In the genomic region with DNA sequence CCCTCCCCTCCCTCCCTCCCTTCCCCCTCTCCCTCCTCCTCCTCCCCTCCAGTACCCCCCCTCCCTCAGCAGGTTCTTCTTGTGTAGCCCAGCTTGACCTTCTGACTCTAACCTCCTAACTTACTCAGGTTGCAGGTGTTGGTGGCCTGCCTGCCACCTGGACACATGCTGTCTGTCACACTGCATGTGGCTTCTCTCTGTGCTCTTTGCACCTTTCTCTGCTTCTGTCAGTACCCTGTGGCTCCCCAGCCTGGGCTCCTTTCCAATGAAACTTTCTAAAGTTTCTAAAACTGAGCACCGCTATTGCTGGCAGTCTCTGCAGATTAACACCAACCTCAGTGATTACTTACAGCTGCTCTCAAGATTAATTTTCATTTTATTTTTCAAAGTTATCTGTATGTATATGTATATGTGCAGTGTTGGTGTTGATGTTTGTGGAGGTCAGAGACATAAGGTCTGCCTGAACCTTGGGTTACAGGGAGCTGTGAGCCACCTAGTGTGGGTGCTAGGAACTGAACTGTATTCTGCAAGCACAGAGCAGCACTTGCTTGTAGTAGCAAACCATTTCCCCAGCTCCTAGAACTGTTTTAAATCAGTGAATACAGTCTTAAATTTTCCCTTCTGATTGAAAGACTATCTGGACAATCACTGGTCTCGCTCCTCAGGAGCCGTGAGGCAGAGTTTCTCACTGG, we compare ENCODE assay signal across 8 mouse cellular contexts. TPM values are rescaled to one million over a fixed set of nuclear protein-coding genes. Genes with fewer than 3 reads are reported as not detected.
DNase-seq lines count a peak whose midpoint lies in the region; ATAC-seq lines count a peak whose summit lies in the region.
"Had no signal": no experiment of that assay in that cellular context is flagged by ENCODE, and none has a peak within 500 bp of the region (broad histone marks: within the 10 kb centered on the region; RNA-seq: fewer than 3 reads in every experiment).

No protein-coding gene starts in this region.

- no peak overlapping the region for H3K4me2 ChIP-seq in kidney, embryonic 15.5 days
- no peak overlapping the region for H3K4me2 ChIP-seq in lung, embryonic 16.5 days (ENCODE audit: low read depth, low read length)
- H3K4me2 ChIP-seq: liver, embryonic 15.5 days had no signal

- no peak overlapping the region for H3K27ac ChIP-seq in kidney, embryonic 15.5 days
- no peak overlapping the region for H3K27ac ChIP-seq in lung, embryonic 16.5 days (ENCODE audit: low read length)
- H3K27ac ChIP-seq: liver, embryonic 15.5 days had no signal

- H3K27me3 ChIP-seq in kidney, embryonic 15.5 days: no peaks in the 10 kb centered on the region
- no peaks in the 10 kb centered on the region for H3K27me3 ChIP-seq in lung, embryonic 16.5 days (ENCODE audit: control insufficient read depth, insufficient read depth, low read depth, low read length)
- H3K27me3 ChIP-seq: liver, embryonic 15.5 days had no signal

- no peak overlapping the region for H3K4me3 ChIP-seq in kidney, embryonic 15.5 days (replicated peaks)
- no peak overlapping the region for H3K4me3 ChIP-seq in lung, embryonic 16.5 days (ENCODE audit: low read length)
- H3K4me3 ChIP-seq: liver, embryonic 15.5 days had no signal

- no peaks in the 10 kb centered on the region for H3K9me3 ChIP-seq in kidney, embryonic 15.5 days (replicated peaks)
- H3K9me3 ChIP-seq in lung, embryonic 16.5 days (ENCODE audit: control insufficient read depth, low read length): no peaks in the 10 kb centered on the region
- H3K9me3 ChIP-seq: liver, embryonic 15.5 days had no signal

- DNase-seq in kidney, adult 11 months: peak; percentile 18
- peak; percentile 19 for DNase-seq in CD4-positive helper T cell, adult 2 months (ENCODE audit: low read depth, low spot score)
- peak; percentile 11 for DNase-seq in MN1 (ENCODE audit: low spot score)
- peak; percentile 32 for DNase-seq in forelimb bud, embryonic 11.5 days (ENCODE audit: low read depth, low spot score)
- no peak for DNase-seq in urinary bladder, adult 2 months (ENCODE audit: low spot score)

- 0 out of 2 replicates have a peak, but pooled peaks cover 5% of the 10 kb centered on the region for H3K36me3 ChIP-seq in kidney, embryonic 15.5 days
- no peaks in the 10 kb centered on the region for H3K36me3 ChIP-seq in lung, embryonic 16.5 days (ENCODE audit: control insufficient read depth, insufficient read depth, low read length)

- no peaks in the 10 kb centered on the region for H3K4me1 ChIP-seq in kidney, embryonic 15.5 days
- no peaks in the 10 kb centered on the region for H3K4me1 ChIP-seq in lung, embryonic 16.5 days (replicated peaks; ENCODE audit: control insufficient read depth, insufficient read depth, low read length)
- H3K4me1 ChIP-seq: liver, embryonic 15.5 days had no signal

- no peak overlapping the region for H3K9ac ChIP-seq in kidney, embryonic 15.5 days
- no peak overlapping the region for H3K9ac ChIP-seq in lung, embryonic 16.5 days (ENCODE audit: low read length)
- H3K9ac ChIP-seq: liver, embryonic 15.5 days had no signal

- 75% methylated on average over 3 of the region's 3 CpGs for WGBS in kidney, embryonic 15.5 days
- 63% methylated on average over 3 of the region's 3 CpGs for WGBS in lung, embryonic 16.5 days

- ATAC-seq in kidney, embryonic 15.5 days (replicated peaks; ENCODE audit: low FRiP score): no peak
- peak; percentile 52; the same call in 1 of the 2 replicates for ATAC-seq in lung, embryonic 16.5 days (ENCODE audit: low read depth)

RNA-seq across cellular contexts. Expression of gene Pnpla7, which starts 24.9 kb away (rescaled TPM):
- 6.7 and 9.0 TPM in 2 replicates for polyA plus RNA-seq in kidney, embryonic 15.5 days (2015; fragmentation: Nextera tagmentation; extraction: Ambion mirVana)
- polyA plus RNA-seq in lung, embryonic 16.5 days (2015; fragmentation: Nextera tagmentation; extraction: Ambion mirVana): 6.6 and 7.7 TPM in 2 replicates
- polyA plus RNA-seq in urinary bladder, adult 2 months (2012; rRNA removed): 17.2 and 24.1 TPM in 2 replicates

RNA-seq across cellular contexts. Expression of gene Mrpl41, which starts 25.8 kb away (rescaled TPM):
- 116 and 127 TPM in 2 replicates for polyA plus RNA-seq in kidney, embryonic 15.5 days (2015; fragmentation: Nextera tagmentation; extraction: Ambion mirVana)
- 97.7 and 102 TPM in 2 replicates for polyA plus RNA-seq in lung, embryonic 16.5 days (2015; fragmentation: Nextera tagmentation; extraction: Ambion mirVana)
- polyA plus RNA-seq in urinary bladder, adult 2 months (2012; rRNA removed): 61.3 and 66.0 TPM in 2 replicates

RNA-seq across cellular contexts. Expression of gene Dph7, which starts 38.5 kb away (rescaled TPM):
- 28.3 and 29.5 TPM in 2 replicates for polyA plus RNA-seq in kidney, embryonic 15.5 days (2015; fragmentation: Nextera tagmentation; extraction: Ambion mirVana)
- 22.3 TPM in 2 replicates for polyA plus RNA-seq in lung, embryonic 16.5 days (2015; fragmentation: Nextera tagmentation; extraction: Ambion mirVana)
- polyA plus RNA-seq in urinary bladder, adult 2 months (2012; rRNA removed): 20.3 and 22.1 TPM in 2 replicates

RNA-seq across cellular contexts. Expression of gene Zmynd19, which starts 51.1 kb away (rescaled TPM):
- polyA plus RNA-seq in kidney, embryonic 15.5 days (2015; fragmentation: Nextera tagmentation; extraction: Ambion mirVana): 15.9 and 22.9 TPM in 2 replicates
- polyA plus RNA-seq in lung, embryonic 16.5 days (2015; fragmentation: Nextera tagmentation; extraction: Ambion mirVana): 2.1 and 4.2 TPM in 2 replicates
- polyA plus RNA-seq in urinary bladder, adult 2 months (2012; rRNA removed): 9.4 and 11.7 TPM in 2 replicates

RNA-seq across cellular contexts. Expression of gene Nsmf, which starts 53.5 kb away (rescaled TPM):
- polyA plus RNA-seq in kidney, embryonic 15.5 days (2015; fragmentation: Nextera tagmentation; extraction: Ambion mirVana): 76.5 and 91.4 TPM in 2 replicates
- polyA plus RNA-seq in lung, embryonic 16.5 days (2015; fragmentation: Nextera tagmentation; extraction: Ambion mirVana): 71.7 and 72.3 TPM in 2 replicates
- polyA plus RNA-seq in urinary bladder, adult 2 months (2012; rRNA removed): 87.4 and 114 TPM in 2 replicates
